Mouse (Mus musculus): ENCODE measurements around the gene Xkr8.
"Not testable (repeated sequence)": the region's sequence is repeated elsewhere in the genome, so short reads cannot be mapped to it uniquely, and the experiment has no call there.

The Xkr8 gene

GRCm38 (mm10) chr4:132737154-132737553, 4.8 kb upstream of the Xkr8 start:
- in situ Hi-C loops (cut with MboI): not testable (repeated sequence)

- in situ Hi-C loops (cut with MboI): no loop called here
Measured at GRCm38 (mm10) chr4:132735894-132736293, 3.5 kb upstream of the Xkr8 start.

- in situ Hi-C loops (cut with MboI): no loop called here
Measured at GRCm38 (mm10) chr4:132735389-132735788, 3.0 kb upstream of the Xkr8 start.

- in situ Hi-C loops (cut with MboI): no loop called here
Measured at GRCm38 (mm10) chr4:132734766-132735165, 2.4 kb upstream of the Xkr8 start.

- in situ Hi-C loops (cut with MboI): no loop called here
Measured at GRCm38 (mm10) chr4:132733071-132733770, 875 bp upstream of the Xkr8 start.

GRCm38 (mm10) chr4:132731616-132732015, 730 bp downstream of the Xkr8 start:
- in situ Hi-C loops (cut with MboI): no loop called here

- in situ Hi-C loops (cut with MboI): no loop called here
Measured at GRCm38 (mm10) chr4:132728233-132728632, 4.1 kb downstream of the Xkr8 start.

GRCm38 (mm10) chr4:132718251-132718650, 14.1 kb downstream of the Xkr8 start:
- in situ Hi-C loops (cut with MboI): no loop called here

- in situ Hi-C loops (cut with MboI): no loop called here
Measured at GRCm38 (mm10) chr4:132713181-132713580, 19.2 kb downstream of the Xkr8 start.

GRCm38 (mm10) chr4:132706885-132707284, 25.5 kb downstream of the Xkr8 start:
- in situ Hi-C loops (cut with MboI): no loop called here

GRCm38 (mm10) chr4:132702076-132702475, 30.3 kb downstream of the Xkr8 start:
- in situ Hi-C loops (cut with MboI): no loop called here

GRCm38 (mm10) chr4:132693366-132693765, 39.0 kb downstream of the Xkr8 start:
- in situ Hi-C loops (cut with MboI): no loop called here

- in situ Hi-C loops (cut with MboI): no loop called here
Measured at GRCm38 (mm10) chr4:132689634-132690033, 42.7 kb downstream of the Xkr8 start.

- in situ Hi-C loops (cut with MboI): no loop called here
Measured at GRCm38 (mm10) chr4:132676771-132677539, 55.4 kb downstream of the Xkr8 start.

Data from mature B cell (primary cell).